Mouse (Mus musculus) midbrain, postnatal 0 days (tissue): Measurements from ENCODE around the gene Adss. TPM values are rescaled to one million over a fixed set of nuclear protein-coding genes. Genes with fewer than 3 reads are reported as not detected.

Experiments
- ATAC-seq: fragments of 200-750 bp; cut with Nextera tagmentation; 2 replicates; pipeline ENCODE4 v1.8.0; 2017; ENCODE audit warnings: moderate number of reproducible peaks, mild to moderate bottlenecking, moderate TSS enrichment, moderate library complexity; ENCODE audit not compliant: low FRiP score
- DNase-seq: peaks from one replicate; pipeline ENCODE4 v3.0.0-alpha.2; 2015; ENCODE audit warnings: low spot score
- H3K27ac ChIP-seq: fragments of 300-500 bp; sonication (generic); 2 replicates; pipeline ENCODE4 v1.5.1; 2014; ENCODE audit warnings: low read depth, mild to moderate bottlenecking, low read length, mixed read lengths
- H3K27me3 ChIP-seq: fragments of 300-500 bp; sonication (generic); 2 replicates; pipeline ENCODE4 v1.6.1; 2014; ENCODE audit warnings: low read length, control low read depth, mixed read lengths; ENCODE audit not compliant: insufficient read depth
- H3K36me3 ChIP-seq: fragments of 300-500 bp; sonication (generic); 2 replicates; pipeline ENCODE4 v1.6.1; 2014; ENCODE audit warnings: low read length, control low read depth, mixed read lengths; ENCODE audit not compliant: insufficient read depth
- H3K4me1 ChIP-seq: fragments of 300-500 bp; sonication (generic); 2 replicates; pipeline ENCODE4 v1.6.1; 2014; ENCODE audit warnings: mild to moderate bottlenecking, control low read depth, antibody characterized with exemption, low read length, mixed read lengths; ENCODE audit not compliant: insufficient read depth
- H3K4me2 ChIP-seq: fragments of 300-500 bp; sonication (generic); 2 replicates; pipeline ENCODE4 v1.6.1; 2014; ENCODE audit warnings: low read depth, mild to moderate bottlenecking, low read length, mixed read lengths; ENCODE audit not compliant: poor library complexity, severe bottlenecking
- H3K4me3 ChIP-seq: fragments of 300-500 bp; sonication (generic); 2 replicates; pipeline ENCODE4 v1.5.1; 2014; ENCODE audit warnings: low read depth, mild to moderate bottlenecking, low read length, moderate library complexity
- H3K9ac ChIP-seq: fragments of 300-500 bp; sonication (generic); replicated peaks from 2 replicates; pipeline ENCODE4 v1.6.1; 2014; ENCODE audit warnings: mild to moderate bottlenecking, low read length, moderate library complexity, mixed read lengths; ENCODE audit not compliant: poor library complexity, severe bottlenecking
- H3K9me3 ChIP-seq: fragments of 300-500 bp; sonication (generic); 2 replicates; pipeline ENCODE4 v1.6.1; 2016; ENCODE audit warnings: low read length, control low read depth
- CTCF ChIP-seq: IDR thresholded peaks from 2 replicates; pipeline ENCODE4 v1.5.1; 2016; ENCODE audit warnings: antibody characterized with exemption, mild to moderate bottlenecking
- WGBS: fragments of 180-500 bp; shearing (Covaris S2); extraction: QIAGEN DNeasy Blood & Tissue Kit; methylation state at CpG from one replicate; pipeline ENCODE4 v1.1.7; 2014; 5-methylcytosine and 5-hydroxymethylcytosine counted together
- polyA plus RNA-seq: library from polyadenylated mRNA; unstranded; fragments of >200 nt; fragmentation: Nextera tagmentation; extraction: Ambion mirVana; gene quantifications from 2 replicates; pipeline ENCODE4 v1.2.1, GENCODE M21; 2015
- total RNA-seq: library from RNA; depleted of rRNA; stranded (reverse); fragments of >200 nt; gene quantifications from 2 replicates; pipeline ENCODE4 v1.2.3, GENCODE M21; 2014

Adss gene
- total and polyA plus RNA-seq, 2 experiments from 2014 or later = 52.6 to 62.9 TPM

- no peak overlapping the region for H3K4me2 ChIP-seq
- no peaks in the 10 kb centered on the region for H3K36me3 ChIP-seq
- TF ChIP-seq CTCF = no peak
- ATAC-seq (no peak), DNase-seq (no peak)
- H3K27ac ChIP-seq = no peak overlapping the region
- no peak overlapping the region for H3K4me3 ChIP-seq
- no peaks in the 10 kb centered on the region for H3K4me1 ChIP-seq
- no peak overlapping the region for H3K9ac ChIP-seq
- WGBS = 76% methylated on average over 1 of the region's 1 CpGs
- H3K27me3 ChIP-seq = no peaks in the 10 kb centered on the region
- H3K9me3 ChIP-seq = peaks cover 11% of the 10 kb centered on the region; the same call in 1 of the 2 replicates
These were observed 42.8 kb downstream of the Adss start for GRCm38 (mm10) chr1:177753496-177753895.

GRCm38 (mm10) chr1:177747869-177748540 is 48.3 kb downstream of the Adss start:
- Histone ChIP-seq H3K4me3 (no peak overlapping the region), H3K4me1 (no peaks in the 10 kb centered on the region), H3K27ac (no peak overlapping the region), H3K27me3 (no peaks in the 10 kb centered on the region), H3K4me2 (no peak overlapping the region), H3K36me3 (no peaks in the 10 kb centered on the region), H3K9ac (no peak overlapping the region), H3K9me3 (peaks cover 11% of the 10 kb centered on the region; the same call in 1 of the 2 replicates)
- TF ChIP-seq CTCF = no peak
- 94% methylated on average over 6 of the region's 6 CpGs for WGBS
- no peak for DNase-seq
- ATAC-seq = no peak

DNA sequence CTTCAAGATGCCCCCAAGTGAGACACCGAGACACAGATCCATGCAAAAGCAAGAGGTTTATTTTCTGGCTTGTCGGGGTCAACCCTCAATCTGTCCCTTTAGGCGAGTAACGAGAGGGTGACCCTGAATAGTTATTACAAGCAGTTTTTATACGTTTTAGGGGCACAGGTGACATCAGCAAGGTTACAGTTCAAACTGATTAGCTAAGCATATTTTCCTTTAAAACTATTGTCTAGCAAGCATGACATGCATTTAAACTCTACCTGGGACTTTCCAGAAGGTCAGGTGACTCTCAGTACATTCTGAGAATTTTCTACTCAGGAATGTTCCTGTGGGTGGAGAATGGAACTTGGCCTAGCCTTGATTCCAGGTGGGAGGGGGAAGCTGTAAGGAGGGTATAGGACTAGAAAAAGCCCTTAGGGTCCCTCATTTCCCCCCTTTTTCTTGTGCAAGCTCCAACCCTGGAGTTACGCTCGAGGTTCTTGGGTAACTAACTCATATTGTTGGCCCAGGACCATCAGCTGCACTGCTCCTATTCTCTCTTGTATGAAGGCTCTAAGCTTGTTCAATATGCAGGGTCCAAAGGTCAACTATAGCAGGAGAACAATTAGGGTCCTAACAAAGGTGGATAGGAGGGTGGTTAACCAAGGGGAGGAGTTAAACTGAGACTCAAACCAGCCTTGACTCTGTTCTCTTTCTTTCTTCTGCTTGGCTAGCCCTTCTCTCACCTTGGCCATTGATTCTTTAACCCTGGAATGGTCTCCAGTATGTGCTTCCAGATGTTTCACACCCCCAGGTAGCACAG is 51.6 kb downstream of the Adss start:
- DNase-seq (no peak), ATAC-seq (no peak)
- H3K9me3 ChIP-seq = peaks cover 9% of the 10 kb centered on the region; the same call in 1 of the 2 replicates
- no peaks in the 10 kb centered on the region for H3K27me3 ChIP-seq
- WGBS = 81% methylated on average over 7 of the region's 7 CpGs
- no peaks in the 10 kb centered on the region for H3K36me3 ChIP-seq
- no peak overlapping the region for H3K4me2 ChIP-seq
- no peak for TF ChIP-seq CTCF
- H3K9ac ChIP-seq = no peak overlapping the region
- H3K4me1 ChIP-seq = no peaks in the 10 kb centered on the region
- no peak overlapping the region for H3K27ac ChIP-seq
- no peak overlapping the region for H3K4me3 ChIP-seq

DNA sequence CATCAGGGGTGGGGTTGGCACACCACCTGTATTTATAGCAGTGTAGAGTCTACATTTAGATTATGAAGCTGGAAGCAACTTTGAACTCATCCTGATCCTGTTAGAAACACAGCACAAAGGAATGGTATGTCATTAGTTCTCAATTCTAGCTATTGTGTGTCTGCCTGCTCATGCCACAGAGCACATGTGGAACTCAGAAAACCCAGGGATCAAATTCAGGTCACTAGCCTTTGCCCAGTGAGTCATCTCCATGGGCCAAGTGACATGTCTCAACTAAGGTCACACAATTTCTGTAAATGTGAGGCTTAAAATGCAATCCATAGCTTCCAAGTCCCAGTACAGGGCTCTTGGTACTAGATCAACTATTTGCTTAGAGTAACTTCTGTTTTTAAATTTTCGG is 54.2 kb downstream of the Adss start:
- Histone ChIP-seq H3K27me3 (no peaks in the 10 kb centered on the region), H3K9ac (no peak overlapping the region), H3K4me3 (no peak overlapping the region), H3K4me1 (no peaks in the 10 kb centered on the region), H3K36me3 (no peaks in the 10 kb centered on the region), H3K4me2 (no peak overlapping the region), H3K9me3 (no peaks in the 10 kb centered on the region), H3K27ac (no peak overlapping the region)
- 86% methylated on average over 1 of the region's 1 CpGs for WGBS
- no peak for DNase-seq
- TF ChIP-seq CTCF = no peak
- no peak for ATAC-seq

GRCm38 (mm10) chr1:177740707-177741106 is 55.6 kb downstream of the Adss start:
- 89% methylated on average over 1 of the region's 1 CpGs for WGBS

GRCm38 (mm10) chr1:177737505-177738105 is 58.7 kb downstream of the Adss start:
- Histone ChIP-seq H3K4me2 (no peak overlapping the region), H3K27ac (no peak overlapping the region), H3K9ac (no peak overlapping the region), H3K36me3 (no peaks in the 10 kb centered on the region), H3K9me3 (no peaks in the 10 kb centered on the region), H3K27me3 (no peaks in the 10 kb centered on the region), H3K4me3 (no peak overlapping the region), H3K4me1 (no peaks in the 10 kb centered on the region)
- ATAC-seq (no peak), DNase-seq (no peak)
- WGBS = 68% methylated on average over 6 of the region's 6 CpGs
- TF ChIP-seq CTCF = no peak

More at GRCm38 (mm10) chr1:177740707-177741106, 55.6 kb downstream of the Adss start:
- no peaks in the 10 kb centered on the region for H3K27me3 ChIP-seq
- no peak for DNase-seq
- no peaks in the 10 kb centered on the region for H3K4me1 ChIP-seq
- H3K4me2 ChIP-seq = no peak overlapping the region
- H3K4me3 ChIP-seq = no peak overlapping the region
- no peaks in the 10 kb centered on the region for H3K9me3 ChIP-seq
- ATAC-seq = no peak
- H3K36me3 ChIP-seq = no peaks in the 10 kb centered on the region
- H3K27ac ChIP-seq = no peak overlapping the region
- no peak for TF ChIP-seq CTCF
- no peak overlapping the region for H3K9ac ChIP-seq
